Mouse (Mus musculus) cortical plate, adult 2 months (tissue): Measurements from ENCODE around the gene 2310030G06Rik. TPM values are rescaled to one million over a fixed set of nuclear protein-coding genes. Genes with fewer than 3 reads are reported as not detected.
A peak's percentile ranks its signal among the peaks of the same experiment; 100 is the strongest.

ENCODE experiments used
- H3K27ac ChIP-seq: fragments of 200-500 bp; 2 replicates; pipeline ENCODE4 v1.5.1; 2012; ENCODE audit warnings: low read length, control low read depth, inconsistent platforms; ENCODE audit not compliant: insufficient read depth
- H3K4me1 ChIP-seq: fragments of 200-500 bp; 2 replicates; pipeline ENCODE4 v1.6.1; 2011; ENCODE audit warnings: low read length; ENCODE audit not compliant: control insufficient read depth, insufficient read depth
- H3K4me3 ChIP-seq: fragments of 200-500 bp; 2 replicates; pipeline ENCODE4 v1.5.1; 2011; ENCODE audit warnings: mild to moderate bottlenecking, low read length, control low read depth; ENCODE audit not compliant: insufficient read depth
- CTCF ChIP-seq: fragments of 200-500 bp; IDR thresholded peaks from 2 replicates; pipeline ENCODE4 v1.5.1; 2011; ENCODE audit warnings: mild to moderate bottlenecking, control low read depth, low read length; ENCODE audit not compliant: insufficient read depth; ENCODE audit errors: extremely low read depth
- POLR2A ChIP-seq: fragments of 200-500 bp; IDR thresholded peaks from 2 replicates; pipeline ENCODE4 v1.6.1; 2011; ENCODE audit warnings: mild to moderate bottlenecking, low read length, control low read depth; ENCODE audit not compliant: insufficient read depth; ENCODE audit errors: extremely low read depth
- polyA plus RNA-seq: library from polyadenylated mRNA; depleted of rRNA; stranded (reverse); fragments of >200 nt; gene quantifications from 2 replicates; pipeline ENCODE4 v1.2.3, GENCODE M21; 2012; rRNA removed

2310030G06Rik gene
- polyA plus RNA-seq, 1 experiment, result 3.7 TPM

DNA sequence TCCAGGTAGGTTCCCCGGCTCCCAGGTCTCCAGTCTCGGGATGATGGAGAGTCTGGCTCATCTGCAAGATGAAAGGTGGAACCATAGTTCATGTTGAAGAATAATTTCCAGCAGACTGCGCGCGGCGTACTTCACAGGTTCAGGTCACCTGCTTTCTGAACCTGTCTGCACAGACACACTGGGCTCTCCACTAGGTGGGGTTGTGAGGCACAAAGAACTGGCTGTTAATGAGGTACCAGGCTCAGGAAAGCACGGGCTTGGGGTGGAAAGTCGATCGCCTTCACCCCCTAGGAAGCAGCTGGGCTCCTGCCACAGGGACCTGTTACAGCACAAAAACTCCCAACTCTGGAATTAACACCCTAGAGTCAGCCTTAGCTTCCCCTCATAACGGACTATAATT, 52.7 kb downstream of the 2310030G06Rik start:
- peak overlapping the region; percentile 48; the same call in 1 of the 2 replicates for H3K27ac ChIP-seq

DNA sequence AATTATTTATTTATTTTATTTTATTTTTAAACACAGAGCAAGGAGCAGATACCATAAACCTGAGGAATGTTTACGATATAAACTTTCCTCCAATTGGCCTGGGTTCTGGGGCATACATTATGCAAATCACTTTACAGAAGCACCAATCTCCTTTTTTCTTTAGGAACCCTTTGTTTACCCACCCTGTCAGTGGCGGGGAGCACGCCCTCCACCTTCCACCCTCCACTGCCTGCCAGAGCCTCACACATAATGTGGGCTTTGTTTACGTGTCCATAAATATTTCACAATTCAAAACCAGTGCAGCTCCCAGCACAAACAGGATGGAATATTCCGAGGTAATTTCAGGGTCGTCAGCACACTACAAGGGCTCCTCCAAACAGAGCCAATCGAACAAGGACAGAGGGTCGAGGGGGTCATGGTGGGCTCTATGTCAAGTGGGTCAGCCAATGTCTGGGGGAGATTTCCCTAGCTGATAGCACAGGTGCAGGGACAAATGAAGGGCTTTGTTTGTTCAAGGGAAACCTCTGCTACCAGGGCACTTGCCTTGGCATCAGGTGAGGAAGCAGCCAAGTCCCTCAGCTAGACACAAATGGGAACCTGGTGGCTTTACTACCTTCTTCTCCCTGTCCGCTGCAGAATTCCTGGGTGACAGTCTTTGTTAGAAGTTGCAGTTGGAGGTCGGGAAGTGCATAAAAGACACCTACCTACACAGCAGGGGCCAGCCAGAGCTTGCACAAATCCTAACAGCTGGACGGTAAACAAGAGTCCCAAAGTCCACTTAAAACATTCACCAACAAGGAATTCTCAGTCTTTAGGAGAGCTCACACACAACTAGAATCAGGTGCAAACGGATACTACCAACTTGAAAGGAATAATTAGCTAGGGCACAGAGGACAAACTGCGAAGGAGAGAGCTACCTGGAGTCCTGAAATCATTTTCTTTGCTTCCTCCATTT, 53.4 kb downstream of the 2310030G06Rik start:
- Histone ChIP-seq H3K27ac (peak overlapping the region; percentile 48; the same call in 1 of the 2 replicates), H3K4me1 (no peaks in the 10 kb centered on the region; the same call in 1 of the 2 replicates), H3K4me3 (no peak overlapping the region)
- TF ChIP-seq POLR2A (no peak), CTCF (no peak)

More for the DNA sequence above, 52.7 kb downstream of the 2310030G06Rik start:
- no peak for TF ChIP-seq POLR2A
- peak; percentile 51 for TF ChIP-seq CTCF
- no peaks in the 10 kb centered on the region; the same call in 1 of the 2 replicates for H3K4me1 ChIP-seq
- H3K4me3 ChIP-seq, result no peak overlapping the region

Other genes starting within 250 kb of the 2310030G06Rik start
- 59.7 and 62.6 TPM in 2 replicates for gene Pts, start 217.8 kb downstream of the 2310030G06Rik start, polyA plus RNA-seq
- gene Il18, start 191.7 kb downstream of the 2310030G06Rik start, polyA plus RNA-seq, result 67.8 and 69.3 TPM in 2 replicates
- 4.3 TPM in 2 replicates for gene Bco2, start 191.4 kb downstream of the 2310030G06Rik start, polyA plus RNA-seq
- not detected in 2 replicates for gene Tex12, start 185.2 kb downstream of the 2310030G06Rik start, polyA plus RNA-seq
- 139 and 145 TPM in 2 replicates for gene Sdhd, start 142.7 kb downstream of the 2310030G06Rik start, polyA plus RNA-seq
- 465 and 504 TPM in 2 replicates for gene Timm8b, start 142.6 kb downstream of the 2310030G06Rik start, polyA plus RNA-seq
- 4.4 and 4.9 TPM in 2 replicates for gene Pih1d2, start 129.2 kb downstream of the 2310030G06Rik start, polyA plus RNA-seq
- 14.1 and 14.7 TPM in 2 replicates for gene Nkapd1, start 129.1 kb downstream of the 2310030G06Rik start, polyA plus RNA-seq
- 49.4 and 49.8 TPM in 2 replicates for gene Dlat, start 86.8 kb downstream of the 2310030G06Rik start, polyA plus RNA-seq
- 47.0 and 47.2 TPM in 2 replicates for gene Dixdc1, start 7.0 kb downstream of the 2310030G06Rik start, polyA plus RNA-seq
- gene Cryab, start 4.8 kb upstream of the 2310030G06Rik start, polyA plus RNA-seq, result 267 and 331 TPM in 2 replicates
- gene Hspb2, start 5.8 kb upstream of the 2310030G06Rik start, polyA plus RNA-seq, result 3.8 and 4.9 TPM in 2 replicates
- 6.6 and 7.9 TPM in 2 replicates for gene Fdxacb1, start 21.7 kb upstream of the 2310030G06Rik start, polyA plus RNA-seq
- 22.2 and 23.7 TPM in 2 replicates for gene Alg9, start 28.5 kb upstream of the 2310030G06Rik start, polyA plus RNA-seq
- gene 1110032A03Rik, start 29.0 kb upstream of the 2310030G06Rik start, polyA plus RNA-seq, result 101 and 102 TPM in 2 replicates
- gene Ppp2r1b, start 98.8 kb upstream of the 2310030G06Rik start, polyA plus RNA-seq, result 13.2 and 14.9 TPM in 2 replicates